Mouse (Mus musculus) fat pad, adult 2 months (tissue): ENCODE results near the gene Gm3604.
"Not testable (repeated sequence)": the region's sequence is repeated elsewhere in the genome, so short reads cannot be mapped to it uniquely, and the experiment has no call there.

Experiments used
- DNase-seq: peaks from one replicate; pipeline ENCODE4 v3.0.0-alpha.2; 2011; ENCODE audit warnings: low read depth, low spot score; ENCODE audit errors: extremely low read depth

Gene Gm3604

DNA sequence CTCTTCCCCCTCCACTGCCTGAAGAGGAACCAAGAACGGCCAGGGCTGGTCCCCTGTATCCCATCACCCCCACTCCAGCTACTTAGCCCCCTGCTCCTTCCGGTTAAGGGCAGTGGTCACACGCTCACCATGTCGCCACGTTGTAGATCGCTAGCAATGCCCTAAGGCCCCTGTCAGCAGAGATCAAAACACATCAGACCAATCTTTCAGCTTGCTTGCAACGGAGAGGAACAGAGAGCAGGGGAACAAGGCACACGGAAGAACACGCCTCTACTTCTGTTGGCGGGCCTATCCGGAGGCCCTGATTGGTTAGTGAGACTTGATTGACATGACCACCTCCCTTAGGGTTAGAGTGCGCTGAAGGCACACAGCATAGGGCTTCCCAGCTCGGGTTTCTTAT lies at the start of gene Gm3604:
Gene Gm3604 (minus strand): TSS at position 226 of the 400 bp plus-strand sequence.
- DNase-seq: not testable (repeated sequence)

DNA sequence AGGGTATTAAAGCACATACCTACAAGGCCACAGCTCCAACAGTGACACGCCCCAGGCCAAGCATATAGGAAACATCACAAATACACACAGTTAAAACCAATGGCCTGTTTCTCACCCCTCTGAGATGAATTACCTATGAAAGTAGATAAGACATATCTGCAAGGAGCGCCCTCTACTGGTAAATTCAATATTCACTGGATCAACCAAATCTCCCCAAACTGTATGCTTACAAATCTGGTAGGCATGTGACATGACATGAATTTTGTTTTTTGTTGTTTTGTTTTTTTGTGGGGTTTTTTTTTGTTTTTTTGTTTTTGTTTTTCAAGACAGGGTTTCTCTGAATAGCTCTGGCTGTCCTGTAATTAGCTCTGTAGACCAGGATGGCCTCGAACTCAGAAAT lies 16.2 kb upstream of the Gm3604 start:
- not testable (repeated sequence) for DNase-seq

DNA sequence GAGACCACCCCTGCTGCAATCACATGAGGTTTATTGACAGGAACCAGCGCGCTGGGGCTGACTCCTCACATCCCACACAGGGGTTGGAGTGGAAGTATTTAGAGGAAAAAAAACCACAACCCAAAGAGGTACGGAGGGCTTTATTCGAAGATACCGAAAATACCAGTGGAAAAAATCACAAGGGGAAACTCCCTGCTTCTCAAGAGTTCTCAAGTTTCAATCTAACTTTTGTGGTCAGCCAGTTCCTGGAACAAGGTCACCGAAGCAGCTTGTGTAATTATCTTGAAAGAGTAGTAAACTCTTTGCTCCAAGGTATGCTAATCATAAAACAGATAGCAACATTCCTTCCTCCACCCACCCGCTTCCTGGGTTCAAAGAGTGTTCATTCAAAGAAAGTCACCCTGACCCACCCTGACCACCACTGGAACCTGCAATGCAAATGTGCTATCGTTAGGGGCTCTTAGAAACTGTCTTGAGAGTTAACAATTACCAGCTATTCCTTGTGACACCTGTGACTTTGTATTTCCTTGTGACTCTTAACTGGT lies 7.2 kb upstream of the Gm3604 start:
- not testable (repeated sequence) for DNase-seq

DNA sequence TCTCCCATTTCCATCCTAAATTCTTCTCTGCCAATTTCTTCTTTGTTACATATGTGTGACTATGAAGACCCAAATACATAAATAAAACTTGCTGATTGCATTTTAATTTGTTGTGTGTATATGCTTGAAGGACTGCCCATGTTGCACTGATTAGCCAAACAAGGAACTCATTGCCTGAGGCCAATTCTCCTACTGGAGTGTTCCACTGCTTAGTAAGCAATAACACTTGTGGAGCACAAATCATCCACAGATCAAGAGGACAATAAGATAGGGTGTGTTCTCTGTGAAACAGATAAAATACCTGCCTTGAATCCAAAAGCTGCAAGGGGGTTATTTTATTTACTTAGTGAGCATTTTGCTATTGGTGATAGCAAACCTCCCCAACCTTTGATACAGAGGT lies 51.2 kb downstream of the Gm3604 start:
- no peak for DNase-seq

DNA sequence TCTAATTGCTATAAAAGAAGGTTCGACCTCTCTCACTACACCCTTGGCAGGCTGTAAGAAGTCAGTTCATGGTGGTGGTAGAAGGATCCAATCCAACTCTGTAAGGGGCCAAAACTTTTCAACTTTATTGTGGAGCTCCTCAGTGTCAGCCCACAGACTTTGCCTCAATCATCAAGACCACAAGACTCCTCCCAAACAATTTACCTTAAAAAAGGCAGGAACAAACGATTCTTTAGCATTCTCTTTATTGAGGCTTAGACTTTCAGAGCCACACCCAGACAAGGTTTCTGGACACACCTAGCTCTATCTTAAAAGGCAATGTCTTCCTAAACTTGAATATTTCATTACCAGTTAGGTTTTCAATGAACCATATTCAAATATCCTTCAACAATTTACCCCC lies 51.6 kb downstream of the Gm3604 start:
- no peak for DNase-seq
